Mouse (Mus musculus): ENCODE measurements around the gene Fdx1. TPM values are rescaled to one million over a fixed set of nuclear protein-coding genes. Genes with fewer than 3 reads are reported as not detected.

Gene Fdx1
- 135 and 150 TPM in 2 replicates for polyA plus RNA-seq (2015; fragmentation: Nextera tagmentation; extraction: Ambion mirVana)

DNA sequence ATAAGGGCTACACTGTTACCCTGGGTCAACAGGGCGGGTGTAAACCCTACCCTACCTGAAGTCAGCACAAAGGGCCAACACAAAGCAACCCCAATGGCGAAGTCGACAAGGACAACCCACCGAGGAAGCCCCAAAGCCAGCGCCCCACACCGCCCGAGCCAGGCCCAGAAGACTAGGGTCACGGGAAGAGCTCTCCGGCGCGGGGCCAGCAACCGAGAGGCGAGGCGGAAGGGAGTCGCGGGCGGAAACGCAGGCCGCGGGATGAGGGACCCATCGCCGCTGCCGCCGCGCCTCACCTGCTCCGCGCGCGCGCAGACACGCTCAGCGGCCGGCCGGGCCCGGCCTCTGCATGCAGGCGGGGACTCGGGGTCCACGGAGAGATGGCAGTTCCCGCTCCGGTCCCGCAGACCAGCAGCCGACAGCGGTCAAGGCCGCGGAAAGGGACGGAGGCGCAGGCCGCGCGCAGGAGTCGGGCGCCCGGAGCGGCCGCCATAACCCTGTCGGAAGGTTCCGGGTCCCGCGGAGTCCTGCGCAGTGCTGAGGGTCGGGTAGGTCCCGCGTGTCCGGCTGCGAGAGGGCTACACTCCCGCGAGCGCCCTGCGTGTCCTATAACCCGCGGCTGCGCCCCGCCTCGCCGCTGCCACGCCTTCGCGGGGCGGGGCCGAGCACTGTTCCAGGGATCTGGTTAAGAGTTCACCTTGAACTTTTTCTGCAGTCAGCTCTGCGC is at the start of gene Fdx1:
Fdx1 (minus strand) TSS at position 582 of the 727 bp plus-strand sequence.
- Histone ChIP-seq H3K4me2 (ENCODE audit: low read depth, low read length) (peak within 1 kb of the TSS; percentile 85), H3K4me3 (ENCODE audit: low read depth, low read length) (peak within 1 kb of the TSS; percentile 91), H3K27me3 (ENCODE audit: insufficient read depth, low read length) (no peaks in the 10 kb centered on the region), H3K9ac (replicated peaks) (peak within 1 kb of the TSS; percentile 83), H3K36me3 (replicated peaks; ENCODE audit: insufficient read depth, low read length) (no peaks in the 10 kb centered on the region), H3K27ac (ENCODE audit: low read depth) (peak within 1 kb of the TSS; percentile 93), H3K9me3 (ENCODE audit: low read length) (no peaks in the 10 kb centered on the region), H3K4me1 (ENCODE audit: insufficient read depth) (peaks cover 18% of the 10 kb centered on the region; the same call in 1 of the 2 replicates)
- TF ChIP-seq CTCF (IDR thresholded peaks at IDR 0.05; ENCODE audit: low read depth), result no peak
- TF ChIP-seq EP300 (IDR thresholded peaks at IDR 0.05; ENCODE audit: low read depth), result no peak
- WGBS (ENCODE audit: insufficient replicate concordance), result under 1% methylated on average over 75 of the region's 81 CpGs
- ATAC-seq (peak; percentile 96), DNase-seq (peak; percentile 85)

DNA sequence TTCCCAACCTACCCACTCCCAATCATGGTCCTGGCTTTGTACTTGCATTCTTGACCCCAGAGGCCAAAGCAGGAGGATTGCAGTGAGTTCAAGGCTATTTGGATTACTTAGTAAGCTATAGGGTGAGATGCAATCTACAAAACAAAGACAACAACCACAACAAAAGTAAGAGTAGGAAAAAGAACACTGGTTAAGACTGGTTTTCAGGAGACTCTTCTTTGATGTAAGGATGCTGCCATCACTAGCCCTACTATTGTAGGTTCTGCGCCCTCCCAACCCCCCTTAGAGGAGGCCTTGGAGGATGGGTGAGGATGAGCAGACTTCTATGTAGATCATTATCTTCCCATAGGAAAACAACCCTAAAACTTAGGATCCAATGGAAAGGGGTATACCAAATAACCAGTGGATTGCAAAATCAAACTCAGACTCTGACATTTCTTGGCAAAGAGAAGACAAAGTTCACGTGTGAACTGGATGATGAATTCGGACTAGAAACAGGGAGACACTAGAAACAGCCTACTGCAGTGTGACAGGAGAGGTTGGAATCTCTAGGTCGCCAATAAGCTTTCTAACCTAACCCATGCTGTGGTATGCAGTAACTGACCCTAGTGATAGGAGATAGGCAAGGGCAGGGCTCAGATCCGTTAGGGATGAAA is 49.6 kb upstream of the Fdx1 start:
- Histone ChIP-seq H3K4me2 (ENCODE audit: low read depth, low read length) (no peak overlapping the region), H3K9ac (replicated peaks) (no peak overlapping the region), H3K9me3 (ENCODE audit: low read length) (no peaks in the 10 kb centered on the region), H3K36me3 (replicated peaks; ENCODE audit: insufficient read depth, low read length) (no peaks in the 10 kb centered on the region), H3K4me3 (ENCODE audit: low read depth, low read length) (no peak overlapping the region), H3K27ac (ENCODE audit: low read depth) (peak overlapping the region; percentile 59), H3K27me3 (ENCODE audit: insufficient read depth, low read length) (no peaks in the 10 kb centered on the region), H3K4me1 (ENCODE audit: insufficient read depth) (peaks cover 3% of the 10 kb centered on the region; the same call in 1 of the 2 replicates)
- TF ChIP-seq EP300 (IDR thresholded peaks at IDR 0.05; ENCODE audit: low read depth) (no peak), CTCF (IDR thresholded peaks at IDR 0.05; ENCODE audit: low read depth) (no peak)
- 51% methylated on average over 5 of the region's 5 CpGs for WGBS (ENCODE audit: insufficient replicate concordance)
- ATAC-seq, result peak; percentile 74
- no peak for DNase-seq

- Histone ChIP-seq H3K9ac (replicated peaks) (no peak overlapping the region), H3K36me3 (replicated peaks; ENCODE audit: insufficient read depth, low read length) (no peaks in the 10 kb centered on the region), H3K9me3 (ENCODE audit: low read length) (no peaks in the 10 kb centered on the region), H3K4me3 (ENCODE audit: low read depth, low read length) (no peak overlapping the region), H3K4me1 (ENCODE audit: insufficient read depth) (peaks cover 3% of the 10 kb centered on the region; the same call in 1 of the 2 replicates), H3K27me3 (ENCODE audit: insufficient read depth, low read length) (no peaks in the 10 kb centered on the region), H3K27ac (ENCODE audit: low read depth) (no peak overlapping the region), H3K4me2 (ENCODE audit: low read depth, low read length) (no peak overlapping the region)
- WGBS (ENCODE audit: insufficient replicate concordance), result 78% methylated on average over 1 of the region's 1 CpGs
- TF ChIP-seq CTCF (IDR thresholded peaks at IDR 0.05; ENCODE audit: low read depth) (no peak), EP300 (IDR thresholded peaks at IDR 0.05; ENCODE audit: low read depth) (no peak)
- ATAC-seq, result no peak
- no peak for DNase-seq
Observed at GRCm38 (mm10) chr9:52012311-52012710, 49.0 kb upstream of the Fdx1 start.

DNA sequence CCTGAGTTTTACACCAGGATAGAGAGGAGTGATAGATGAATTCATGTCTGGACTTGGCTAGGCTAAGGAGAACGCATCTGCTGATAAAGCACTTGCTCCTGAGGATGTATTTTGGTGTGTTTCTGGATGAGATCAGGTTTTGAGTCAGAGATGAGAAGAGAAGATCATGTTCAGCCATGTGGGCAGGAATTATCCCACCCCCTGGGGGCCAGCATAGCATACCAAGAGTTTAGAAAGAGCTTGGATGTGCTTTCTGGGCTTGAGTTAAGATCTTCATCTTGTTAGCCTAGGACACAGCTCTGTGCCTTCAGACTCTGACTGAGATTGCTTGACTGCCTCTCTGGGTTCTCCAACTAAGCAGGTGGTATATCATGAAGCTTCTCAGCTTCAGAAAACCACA is 45.2 kb upstream of the Fdx1 start:
- peaks cover 3% of the 10 kb centered on the region; the same call in 1 of the 2 replicates for H3K4me1 ChIP-seq (ENCODE audit: insufficient read depth)
- ATAC-seq (no peak), DNase-seq (no peak)
- H3K9me3 ChIP-seq (ENCODE audit: low read length), result no peaks in the 10 kb centered on the region
- H3K9ac ChIP-seq (replicated peaks), result no peak overlapping the region
- WGBS (ENCODE audit: insufficient replicate concordance), result 74% methylated on average over 1 of the region's 1 CpGs
- TF ChIP-seq EP300 (IDR thresholded peaks at IDR 0.05; ENCODE audit: low read depth) (no peak), CTCF (IDR thresholded peaks at IDR 0.05; ENCODE audit: low read depth) (no peak)
- H3K27me3 ChIP-seq (ENCODE audit: insufficient read depth, low read length), result no peaks in the 10 kb centered on the region
- H3K27ac ChIP-seq (ENCODE audit: low read depth), result no peak overlapping the region
- no peak overlapping the region for H3K4me2 ChIP-seq (ENCODE audit: low read depth, low read length)
- H3K36me3 ChIP-seq (replicated peaks; ENCODE audit: insufficient read depth, low read length), result no peaks in the 10 kb centered on the region
- no peak overlapping the region for H3K4me3 ChIP-seq (ENCODE audit: low read depth, low read length)

DNA sequence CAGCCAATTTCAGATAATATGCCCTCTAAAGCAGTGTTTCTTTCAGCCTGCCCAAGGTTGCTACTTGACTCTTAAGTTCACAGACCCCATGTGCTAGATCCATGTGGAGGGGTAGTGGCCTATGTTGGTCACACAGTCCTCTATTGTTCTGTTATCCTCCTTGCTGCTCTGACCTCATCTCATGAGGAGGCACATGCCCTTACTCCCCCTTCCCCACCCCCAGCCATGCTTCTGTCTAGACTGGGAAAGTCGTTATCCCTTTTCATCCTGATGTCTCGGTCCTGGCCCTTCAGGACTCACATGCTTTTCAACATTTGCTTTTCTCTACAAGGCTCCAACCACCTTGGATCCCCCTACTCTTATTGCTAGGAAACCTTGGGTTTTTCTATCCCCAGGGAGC is 44.0 kb upstream of the Fdx1 start:
- Histone ChIP-seq H3K36me3 (replicated peaks; ENCODE audit: insufficient read depth, low read length) (no peaks in the 10 kb centered on the region), H3K27me3 (ENCODE audit: insufficient read depth, low read length) (no peaks in the 10 kb centered on the region), H3K9ac (replicated peaks) (no peak overlapping the region), H3K27ac (ENCODE audit: low read depth) (no peak overlapping the region), H3K4me3 (ENCODE audit: low read depth, low read length) (no peak overlapping the region), H3K4me1 (ENCODE audit: insufficient read depth) (no peaks in the 10 kb centered on the region), H3K4me2 (ENCODE audit: low read depth, low read length) (no peak overlapping the region), H3K9me3 (ENCODE audit: low read length) (no peaks in the 10 kb centered on the region)
- TF ChIP-seq CTCF (IDR thresholded peaks at IDR 0.05; ENCODE audit: low read depth) (no peak), EP300 (IDR thresholded peaks at IDR 0.05; ENCODE audit: low read depth) (no peak)
- ATAC-seq (no peak), DNase-seq (no peak)
- WGBS (ENCODE audit: insufficient replicate concordance), result 63% methylated on average over 2 of the region's 2 CpGs

- Histone ChIP-seq H3K36me3 (replicated peaks; ENCODE audit: insufficient read depth, low read length) (no peaks in the 10 kb centered on the region), H3K9me3 (ENCODE audit: low read length) (no peaks in the 10 kb centered on the region), H3K27me3 (ENCODE audit: insufficient read depth, low read length) (no peaks in the 10 kb centered on the region), H3K9ac (replicated peaks) (no peak overlapping the region), H3K4me2 (ENCODE audit: low read depth, low read length) (no peak overlapping the region), H3K4me3 (ENCODE audit: low read depth, low read length) (no peak overlapping the region), H3K4me1 (ENCODE audit: insufficient read depth) (no peaks in the 10 kb centered on the region), H3K27ac (ENCODE audit: low read depth) (no peak overlapping the region)
- TF ChIP-seq CTCF (IDR thresholded peaks at IDR 0.05; ENCODE audit: low read depth) (no peak), EP300 (IDR thresholded peaks at IDR 0.05; ENCODE audit: low read depth) (no peak)
- 42% methylated on average over 4 of the region's 4 CpGs for WGBS (ENCODE audit: insufficient replicate concordance)
- no peak for ATAC-seq
- no peak for DNase-seq
Observed at GRCm38 (mm10) chr9:52003501-52003900, 40.1 kb upstream of the Fdx1 start.
